Mouse (Mus musculus) midbrain, postnatal 0 days (tissue): ENCODE results near the gene 7420426K07Rik. TPM values are rescaled to one million over a fixed set of nuclear protein-coding genes. Genes with fewer than 3 reads are reported as not detected.

Experiments
- ATAC-seq: fragments of 200-750 bp; cut with Nextera tagmentation; 2 replicates; pipeline ENCODE4 v1.8.0; 2017; ENCODE audit warnings: moderate number of reproducible peaks, mild to moderate bottlenecking, moderate TSS enrichment, moderate library complexity; ENCODE audit not compliant: low FRiP score
- DNase-seq: peaks from one replicate; pipeline ENCODE4 v3.0.0-alpha.2; 2015; ENCODE audit warnings: low spot score
- H3K27ac ChIP-seq: fragments of 300-500 bp; sonication (generic); 2 replicates; pipeline ENCODE4 v1.5.1; 2014; ENCODE audit warnings: low read depth, mild to moderate bottlenecking, low read length, mixed read lengths
- H3K27me3 ChIP-seq: fragments of 300-500 bp; sonication (generic); 2 replicates; pipeline ENCODE4 v1.6.1; 2014; ENCODE audit warnings: low read length, control low read depth, mixed read lengths; ENCODE audit not compliant: insufficient read depth
- H3K36me3 ChIP-seq: fragments of 300-500 bp; sonication (generic); 2 replicates; pipeline ENCODE4 v1.6.1; 2014; ENCODE audit warnings: low read length, control low read depth, mixed read lengths; ENCODE audit not compliant: insufficient read depth
- H3K4me1 ChIP-seq: fragments of 300-500 bp; sonication (generic); 2 replicates; pipeline ENCODE4 v1.6.1; 2014; ENCODE audit warnings: mild to moderate bottlenecking, control low read depth, antibody characterized with exemption, low read length, mixed read lengths; ENCODE audit not compliant: insufficient read depth
- H3K4me2 ChIP-seq: fragments of 300-500 bp; sonication (generic); 2 replicates; pipeline ENCODE4 v1.6.1; 2014; ENCODE audit warnings: low read depth, mild to moderate bottlenecking, low read length, mixed read lengths; ENCODE audit not compliant: poor library complexity, severe bottlenecking
- H3K4me3 ChIP-seq: fragments of 300-500 bp; sonication (generic); 2 replicates; pipeline ENCODE4 v1.5.1; 2014; ENCODE audit warnings: low read depth, mild to moderate bottlenecking, low read length, moderate library complexity
- H3K9ac ChIP-seq: fragments of 300-500 bp; sonication (generic); replicated peaks from 2 replicates; pipeline ENCODE4 v1.6.1; 2014; ENCODE audit warnings: mild to moderate bottlenecking, low read length, moderate library complexity, mixed read lengths; ENCODE audit not compliant: poor library complexity, severe bottlenecking
- H3K9me3 ChIP-seq: fragments of 300-500 bp; sonication (generic); 2 replicates; pipeline ENCODE4 v1.6.1; 2016; ENCODE audit warnings: low read length, control low read depth
- CTCF ChIP-seq: IDR thresholded peaks from 2 replicates; pipeline ENCODE4 v1.5.1; 2016; ENCODE audit warnings: antibody characterized with exemption, mild to moderate bottlenecking
- WGBS: fragments of 180-500 bp; shearing (Covaris S2); extraction: QIAGEN DNeasy Blood & Tissue Kit; methylation state at CpG from one replicate; pipeline ENCODE4 v1.1.7; 2014; 5-methylcytosine and 5-hydroxymethylcytosine counted together
- polyA plus RNA-seq: library from polyadenylated mRNA; unstranded; fragments of >200 nt; fragmentation: Nextera tagmentation; extraction: Ambion mirVana; gene quantifications from 2 replicates; pipeline ENCODE4 v1.2.1, GENCODE M21; 2015
- total RNA-seq: library from RNA; depleted of rRNA; stranded (reverse); fragments of >200 nt; gene quantifications from 2 replicates; pipeline ENCODE4 v1.2.3, GENCODE M21; 2014; rRNA removed

7420426K07Rik gene
- total and polyA plus RNA-seq, 2 experiments from 2014 or later = not detected

GRCm38 (mm10) chr9:98952171-98953050 lies 49.5 kb downstream of the 7420426K07Rik start:
- TF ChIP-seq CTCF = peak; percentile 53
- 2% methylated on average over 40 of the region's 40 CpGs for WGBS
- Histone ChIP-seq H3K27ac (no peak overlapping the region), H3K4me1 (peaks cover 7% of the 10 kb centered on the region; the same call in 1 of the 2 replicates), H3K4me2 (peak overlapping the region; percentile 41), H3K4me3 (peak overlapping the region; percentile 22; the same call in 1 of the 2 replicates), H3K36me3 (no peaks in the 10 kb centered on the region), H3K9me3 (no peaks in the 10 kb centered on the region), H3K27me3 (peaks cover 50% of the 10 kb centered on the region), H3K9ac (0 out of 2 replicates have a peak overlapping the region, but pooled peaks have one; percentile 24)
- ATAC-seq (peak; percentile 57; the same call in 1 of the 2 replicates), DNase-seq (peak; percentile 48)

- no peak for DNase-seq
- TF ChIP-seq CTCF = no peak
These were observed 50.4 kb downstream of the 7420426K07Rik start for GRCm38 (mm10) chr9:98953291-98953690.

GRCm38 (mm10) chr9:98953830-98954229 lies 50.9 kb downstream of the 7420426K07Rik start:
- no peak for TF ChIP-seq CTCF
- no peak overlapping the region for H3K4me2 ChIP-seq
- DNase-seq (no peak), ATAC-seq (no peak)
- no peaks in the 10 kb centered on the region for H3K9me3 ChIP-seq
- H3K27me3 ChIP-seq = peaks cover 58% of the 10 kb centered on the region
- H3K36me3 ChIP-seq = no peaks in the 10 kb centered on the region
- H3K4me3 ChIP-seq = no peak overlapping the region
- no peak overlapping the region for H3K27ac ChIP-seq
- peaks cover 7% of the 10 kb centered on the region; the same call in 1 of the 2 replicates for H3K4me1 ChIP-seq
- 4% methylated on average over 9 of the region's 9 CpGs for WGBS
- no peak overlapping the region for H3K9ac ChIP-seq

More at GRCm38 (mm10) chr9:98953291-98953690, 50.4 kb downstream of the 7420426K07Rik start:
- H3K4me1 ChIP-seq = peaks cover 7% of the 10 kb centered on the region; the same call in 1 of the 2 replicates
- H3K27ac ChIP-seq = no peak overlapping the region
- H3K36me3 ChIP-seq = no peaks in the 10 kb centered on the region
- no peaks in the 10 kb centered on the region for H3K9me3 ChIP-seq
- H3K4me2 ChIP-seq = no peak overlapping the region
- WGBS = 6% methylated on average over 4 of the region's 4 CpGs
- ATAC-seq = no peak
- H3K9ac ChIP-seq = no peak overlapping the region
- H3K27me3 ChIP-seq = peaks cover 54% of the 10 kb centered on the region
- no peak overlapping the region for H3K4me3 ChIP-seq

Other genes with a start within 250 kb of the 7420426K07Rik start
- not detected in 2 replicates for gene Prr23a1, start 60.6 kb upstream of the 7420426K07Rik start, total RNA-seq
- gene Prr23a1, start 60.6 kb upstream of the 7420426K07Rik start, polyA plus RNA-seq = not detected in 2 replicates
- not detected in 2 replicates for gene Prr23a2, start 46.6 kb upstream of the 7420426K07Rik start, total RNA-seq
- not detected in 2 replicates for gene Prr23a2, start 46.6 kb upstream of the 7420426K07Rik start, polyA plus RNA-seq
- not detected in 2 replicates for gene Prr23a3, start 38.4 kb upstream of the 7420426K07Rik start, total RNA-seq
- gene Prr23a3, start 38.4 kb upstream of the 7420426K07Rik start, polyA plus RNA-seq = not detected in 2 replicates
- 0.22 and 0.66 TPM in 2 replicates for gene Foxl2, start 52.2 kb downstream of the 7420426K07Rik start, total RNA-seq
- gene Foxl2, start 52.2 kb downstream of the 7420426K07Rik start, polyA plus RNA-seq = 0.70 and 0.79 TPM in 2 replicates
- gene Faim, start 83.3 kb downstream of the 7420426K07Rik start, total RNA-seq = 49.6 and 55.7 TPM in 2 replicates
- gene Faim, start 83.3 kb downstream of the 7420426K07Rik start, polyA plus RNA-seq = 97.9 and 109 TPM in 2 replicates
- gene Gm1123, start 132.6 kb downstream of the 7420426K07Rik start, total RNA-seq = not detected in 2 replicates
- gene Gm1123, start 132.6 kb downstream of the 7420426K07Rik start, polyA plus RNA-seq = 0.15 and 0.16 TPM in 2 replicates
- gene Pik3cb, start 237.5 kb downstream of the 7420426K07Rik start, total RNA-seq = 5.8 and 8.4 TPM in 2 replicates
- 3.2 and 3.8 TPM in 2 replicates for gene Pik3cb, start 237.5 kb downstream of the 7420426K07Rik start, polyA plus RNA-seq